Mouse (Mus musculus): Measurements from ENCODE around the gene Mgmt. TPM values are rescaled to one million over a fixed set of nuclear protein-coding genes. Genes with fewer than 3 reads are reported as not detected.

Gene Mgmt
- total and polyA plus RNA-seq, 3 experiments, result not detected

- no peak for DNase-seq (ENCODE audit: low read depth, low spot score)
- TF ChIP-seq ZC3H11A (IDR thresholded peaks at IDR 0.05; ENCODE audit: low read depth, low read length) (no peak), MYB (IDR thresholded peaks at IDR 0.05; ENCODE audit: low read depth, low read length) (no peak), MAX (IDR thresholded peaks at IDR 0.05; ENCODE audit: low read length) (no peak), ZKSCAN1 (IDR thresholded peaks at IDR 0.05; ENCODE audit: low read depth, low read length) (no peak), SMC3 (IDR thresholded peaks at IDR 0.05; ENCODE audit: low read depth, low read length) (no peak), MYC (IDR thresholded peaks at IDR 0.05; ENCODE audit: low read depth, low read length) (no peak), POLR2AphosphoS2 (IDR thresholded peaks at IDR 0.05; ENCODE audit: low read length) (no peak), POLR2A (IDR thresholded peaks at IDR 0.05; ENCODE audit: control insufficient read depth in 1 of 2, insufficient read depth in 1 of 2, low read depth in 1 of 2, low read length in 2 of 2, poor library complexity in 1 of 2) (no peak), GABPA (IDR thresholded peaks at IDR 0.05; ENCODE audit: low read depth, low read length) (no peak), USF1 (IDR thresholded peaks at IDR 0.05; ENCODE audit: low read depth, low read length) (no peak), MXI1 (IDR thresholded peaks at IDR 0.05; ENCODE audit: low read depth, low read length) (no peak), SIN3A (IDR thresholded peaks at IDR 0.05; ENCODE audit: low read length) (no peak), MEF2A (IDR thresholded peaks at IDR 0.05; ENCODE audit: extremely low read depth, insufficient replicate concordance, low read depth, low read length, poor library complexity, severe bottlenecking) (no peak), KAT2A (conservative IDR thresholded peaks at IDR 0.05; ENCODE audit: low read depth, low read length) (no peak), NELFE (IDR thresholded peaks at IDR 0.05; ENCODE audit: low read depth, low read length) (no peak)
Measured at GRCm38 (mm10) chr7:137154623-137155022, 260.2 kb downstream of the Mgmt start.

GRCm38 (mm10) chr7:137159086-137159485, 264.7 kb downstream of the Mgmt start:
- Histone ChIP-seq H3K79me2 (ENCODE audit: control insufficient read depth, insufficient read depth, low read length, poor library complexity) (no peaks in the 10 kb centered on the region), H3K9ac (ENCODE audit: control insufficient read depth, low read depth, low read length, poor library complexity, severe bottlenecking) (no peak overlapping the region), H3K9me3 (replicated peaks; ENCODE audit: insufficient read depth, low read length) (no peaks in the 10 kb centered on the region), H3K4me1 (ENCODE audit: control insufficient read depth in 1 of 2, insufficient read depth in 2 of 2, low read length in 2 of 2) (no peaks in the 10 kb centered on the region), H3K36me3 (ENCODE audit: control insufficient read depth in 1 of 2, insufficient read depth in 2 of 2, low read length in 2 of 2) (no peaks in the 10 kb centered on the region), H3K27ac (ENCODE audit: control insufficient read depth, low read depth, low read length) (no peak overlapping the region), H3K4me3 (ENCODE audit: control insufficient read depth in 1 of 2, insufficient read depth in 1 of 2, low read depth in 2 of 2, low read length in 2 of 2) (no peak overlapping the region), H3K27me3 (ENCODE audit: control insufficient read depth in 1 of 2, insufficient read depth in 2 of 2, low read length in 2 of 2) (no peaks in the 10 kb centered on the region)
- TF ChIP-seq EP300 (IDR thresholded peaks at IDR 0.05; ENCODE audit: low read depth in 1 of 2, low read length in 2 of 2) (no peak), ZMIZ1 (IDR thresholded peaks at IDR 0.05; ENCODE audit: low read depth, low read length) (no peak), SIN3A (IDR thresholded peaks at IDR 0.05; ENCODE audit: low read length) (no peak), CTCF (IDR thresholded peaks at IDR 0.05 in 2 of 3, conservative IDR thresholded peaks at IDR 0.05 in 1 of 3; ENCODE audit: control insufficient read depth in 1 of 3, insufficient read depth in 1 of 3, low read depth in 2 of 3, low read length in 3 of 3, poor library complexity in 1 of 3, severe bottlenecking in 1 of 3) (no peak), ZKSCAN1 (IDR thresholded peaks at IDR 0.05; ENCODE audit: low read depth, low read length) (no peak), MEF2A (IDR thresholded peaks at IDR 0.05; ENCODE audit: extremely low read depth, insufficient replicate concordance, low read depth, low read length, poor library complexity, severe bottlenecking) (no peak), ZNF384 (IDR thresholded peaks at IDR 0.05; ENCODE audit: low read depth, low read length) (no peak), NRF1 (IDR thresholded peaks at IDR 0.05; ENCODE audit: insufficient read depth, low read depth, low read length, poor library complexity, severe bottlenecking) (no peak), RCOR1 (IDR thresholded peaks at IDR 0.05; ENCODE audit: low read depth, low read length) (no peak), USF1 (IDR thresholded peaks at IDR 0.05; ENCODE audit: low read depth, low read length) (no peak), CHD1 (IDR thresholded peaks at IDR 0.05; ENCODE audit: low read depth, low read length) (no peak), BHLHE40 (IDR thresholded peaks at IDR 0.05; ENCODE audit: borderline replicate concordance, low read depth, low read length) (no peak), POLR2AphosphoS2 (IDR thresholded peaks at IDR 0.05; ENCODE audit: low read length) (no peak), KAT2A (conservative IDR thresholded peaks at IDR 0.05; ENCODE audit: low read depth, low read length) (no peak), RAD21 (IDR thresholded peaks at IDR 0.05; ENCODE audit: low read depth, low read length) (no peak), GATA1 (IDR thresholded peaks at IDR 0.05; ENCODE audit: low read depth, low read length) (no peak), MXI1 (IDR thresholded peaks at IDR 0.05; ENCODE audit: low read depth, low read length) (no peak), E2F4 (IDR thresholded peaks at IDR 0.05; ENCODE audit: borderline replicate concordance, low read depth, low read length) (no peak), POLR2AphosphoS5 (IDR thresholded peaks at IDR 0.05; ENCODE audit: borderline replicate concordance, low read depth, low read length) (no peak), CHD2 (IDR thresholded peaks at IDR 0.05; ENCODE audit: low read length) (no peak)
- no peak for DNase-seq (ENCODE audit: low read depth, low spot score)

More at GRCm38 (mm10) chr7:137154623-137155022, 260.2 kb downstream of the Mgmt start:
- Histone ChIP-seq H3K27me3 (ENCODE audit: control insufficient read depth in 1 of 2, insufficient read depth in 2 of 2, low read length in 2 of 2) (no peaks in the 10 kb centered on the region), H3K4me1 (ENCODE audit: control insufficient read depth in 1 of 2, insufficient read depth in 2 of 2, low read length in 2 of 2) (no peaks in the 10 kb centered on the region), H3K79me2 (ENCODE audit: control insufficient read depth, insufficient read depth, low read length, poor library complexity) (no peaks in the 10 kb centered on the region), H3K4me3 (ENCODE audit: control insufficient read depth in 1 of 2, insufficient read depth in 1 of 2, low read depth in 2 of 2, low read length in 2 of 2) (no peak overlapping the region), H3K27ac (ENCODE audit: control insufficient read depth, low read depth, low read length) (no peak overlapping the region), H3K36me3 (ENCODE audit: control insufficient read depth in 1 of 2, insufficient read depth in 2 of 2, low read length in 2 of 2) (no peaks in the 10 kb centered on the region), H3K9ac (ENCODE audit: control insufficient read depth, low read depth, low read length, poor library complexity, severe bottlenecking) (no peak overlapping the region), H3K9me3 (replicated peaks; ENCODE audit: insufficient read depth, low read length) (no peaks in the 10 kb centered on the region)
